Mouse (Mus musculus): ENCODE results near the gene Ctnnd2.

DNA sequence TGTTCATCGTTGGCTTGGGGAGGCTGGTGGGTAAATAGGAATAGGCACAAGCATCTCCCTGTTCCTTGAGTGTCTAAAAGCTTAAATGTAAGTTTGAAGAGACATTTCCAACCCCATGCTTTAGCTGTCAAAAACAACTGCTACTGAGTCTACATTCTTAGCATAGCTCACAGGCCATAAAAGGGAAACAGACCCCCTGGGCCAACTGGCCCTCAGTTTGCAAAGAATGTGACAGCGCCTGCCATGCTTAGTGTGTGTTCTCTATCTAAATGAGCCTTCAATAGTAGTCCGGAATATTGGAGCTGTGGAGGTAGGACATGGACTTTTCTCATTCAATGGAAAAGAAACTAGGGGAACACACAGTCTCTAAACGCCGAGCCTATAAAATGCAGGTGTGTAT lies 390.0 kb downstream of the Ctnnd2 start:
- no peak for TF ChIP-seq CTCF (conservative IDR thresholded peaks at IDR 0.05; ENCODE audit: insufficient read depth, insufficient read length, low read depth, low read length)
- TF ChIP-seq POLR2A (IDR thresholded peaks at IDR 0.05; ENCODE audit: low read depth, low read length): no peak
